Mouse (Mus musculus): ENCODE measurements around the gene Tdp2. TPM values are rescaled to one million over a fixed set of nuclear protein-coding genes. Genes with fewer than 3 reads are reported as not detected.

Tdp2 gene
- polyA plus RNA-seq, 1 experiment from 2014 or later = 75.0 TPM

GRCm38 (mm10) chr13:24862520-24862919, 31.0 kb downstream of the Tdp2 start:
- ATAC-seq (ENCODE audit: low FRiP score) = no peak
- 67% methylated on average over 7 of the region's 7 CpGs for WGBS
- Histone ChIP-seq H3K4me2 (no peak overlapping the region), H3K27ac (no peak overlapping the region), H3K4me3 (replicated peaks) (no peak overlapping the region), H3K36me3 (replicated peaks) (no peaks in the 10 kb centered on the region), H3K27me3 (no peaks in the 10 kb centered on the region), H3K9me3 (no peaks in the 10 kb centered on the region), H3K9ac (no peak overlapping the region), H3K4me1 (no peaks in the 10 kb centered on the region)

DNA sequence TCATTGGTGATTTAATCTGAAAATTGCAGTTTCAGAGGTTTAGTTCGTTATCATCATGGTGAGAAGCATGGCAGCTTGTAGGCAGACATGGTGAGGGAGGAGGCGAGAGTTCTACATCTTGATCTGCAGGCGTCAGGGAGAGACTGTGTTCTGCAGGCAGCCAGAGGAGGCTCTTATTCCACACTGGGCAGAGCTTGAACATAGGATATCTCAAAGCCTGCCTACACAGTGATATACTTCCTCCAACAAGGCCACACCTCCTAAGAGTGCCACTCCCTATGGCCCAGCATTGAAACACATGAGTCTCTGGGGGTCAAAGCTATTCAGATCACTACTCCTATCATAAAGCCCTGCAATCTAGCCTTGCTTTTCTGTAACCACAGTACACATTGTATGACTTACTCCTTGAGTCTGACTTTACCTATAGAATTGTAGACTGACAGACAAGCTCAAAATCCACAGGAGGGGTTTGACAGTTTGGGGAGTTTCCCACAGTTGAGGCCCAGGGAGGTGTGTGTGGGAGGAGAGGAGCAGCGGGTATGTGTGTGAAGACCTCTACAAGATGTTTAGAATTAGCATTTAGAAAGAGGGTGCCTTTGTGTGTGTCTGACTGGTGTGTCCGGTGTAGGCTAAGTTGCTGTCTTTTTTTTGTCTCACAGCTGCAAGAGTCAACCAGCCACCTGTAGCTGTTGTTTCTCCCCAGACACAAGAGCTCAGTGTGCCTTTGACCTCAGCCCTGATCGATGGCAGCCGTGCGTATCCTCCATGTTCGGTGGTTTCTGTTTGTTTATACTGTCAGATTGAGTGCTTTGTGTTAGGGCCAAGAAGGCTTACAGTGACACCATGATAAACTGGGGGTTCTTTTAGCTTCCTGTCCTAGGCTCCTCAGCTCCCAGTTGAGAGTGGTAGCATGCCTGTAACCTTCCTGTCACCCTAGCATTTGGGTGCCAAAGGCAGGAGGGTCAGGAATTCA, 35.2 kb downstream of the Tdp2 start:
- no peak overlapping the region for H3K9ac ChIP-seq
- no peak overlapping the region for H3K4me2 ChIP-seq
- H3K4me3 ChIP-seq (replicated peaks) = no peak overlapping the region
- no peaks in the 10 kb centered on the region for H3K36me3 ChIP-seq (replicated peaks)
- H3K9me3 ChIP-seq = no peaks in the 10 kb centered on the region
- no peak overlapping the region for H3K27ac ChIP-seq
- no peaks in the 10 kb centered on the region for H3K27me3 ChIP-seq
- no peak for ATAC-seq (ENCODE audit: low FRiP score)
- WGBS = 82% methylated on average over 9 of the region's 9 CpGs
- H3K4me1 ChIP-seq = no peaks in the 10 kb centered on the region

DNA sequence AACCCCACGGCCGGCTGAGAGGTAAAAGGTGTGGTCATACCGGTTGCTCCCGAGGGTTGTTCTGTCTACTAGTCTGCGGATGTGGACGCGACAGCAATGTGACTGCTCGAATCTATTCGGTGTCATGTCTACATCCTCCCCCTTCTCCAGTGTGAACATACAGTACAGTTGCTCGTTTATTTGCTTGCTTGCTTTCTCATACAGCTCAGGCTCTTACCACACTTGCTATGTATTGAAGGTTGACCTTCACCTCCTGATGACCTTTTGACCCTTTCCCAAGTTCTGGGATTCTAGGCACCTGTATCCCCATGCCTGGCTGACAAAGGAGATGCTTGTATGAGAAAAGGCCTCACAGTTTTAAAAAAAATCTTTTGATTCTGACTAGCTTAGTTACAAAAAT, 36.3 kb downstream of the Tdp2 start:
- Histone ChIP-seq H3K27ac (no peak overlapping the region), H3K9me3 (no peaks in the 10 kb centered on the region), H3K27me3 (no peaks in the 10 kb centered on the region), H3K4me2 (no peak overlapping the region), H3K36me3 (replicated peaks) (no peaks in the 10 kb centered on the region), H3K9ac (no peak overlapping the region), H3K4me3 (replicated peaks) (no peak overlapping the region), H3K4me1 (no peaks in the 10 kb centered on the region)
- 95% methylated on average over 10 of the region's 10 CpGs for WGBS
- ATAC-seq (ENCODE audit: low FRiP score) = no peak

GRCm38 (mm10) chr13:24868233-24868632, 36.8 kb downstream of the Tdp2 start:
- 88% methylated on average over 7 of the region's 7 CpGs for WGBS
- H3K4me3 ChIP-seq (replicated peaks) = no peak overlapping the region
- H3K9ac ChIP-seq = no peak overlapping the region
- no peak overlapping the region for H3K4me2 ChIP-seq
- no peaks in the 10 kb centered on the region for H3K9me3 ChIP-seq
- no peak overlapping the region for H3K27ac ChIP-seq
- no peaks in the 10 kb centered on the region for H3K4me1 ChIP-seq
- H3K27me3 ChIP-seq = no peaks in the 10 kb centered on the region
- H3K36me3 ChIP-seq (replicated peaks) = no peaks in the 10 kb centered on the region
- ATAC-seq (ENCODE audit: low FRiP score) = no peak

DNA sequence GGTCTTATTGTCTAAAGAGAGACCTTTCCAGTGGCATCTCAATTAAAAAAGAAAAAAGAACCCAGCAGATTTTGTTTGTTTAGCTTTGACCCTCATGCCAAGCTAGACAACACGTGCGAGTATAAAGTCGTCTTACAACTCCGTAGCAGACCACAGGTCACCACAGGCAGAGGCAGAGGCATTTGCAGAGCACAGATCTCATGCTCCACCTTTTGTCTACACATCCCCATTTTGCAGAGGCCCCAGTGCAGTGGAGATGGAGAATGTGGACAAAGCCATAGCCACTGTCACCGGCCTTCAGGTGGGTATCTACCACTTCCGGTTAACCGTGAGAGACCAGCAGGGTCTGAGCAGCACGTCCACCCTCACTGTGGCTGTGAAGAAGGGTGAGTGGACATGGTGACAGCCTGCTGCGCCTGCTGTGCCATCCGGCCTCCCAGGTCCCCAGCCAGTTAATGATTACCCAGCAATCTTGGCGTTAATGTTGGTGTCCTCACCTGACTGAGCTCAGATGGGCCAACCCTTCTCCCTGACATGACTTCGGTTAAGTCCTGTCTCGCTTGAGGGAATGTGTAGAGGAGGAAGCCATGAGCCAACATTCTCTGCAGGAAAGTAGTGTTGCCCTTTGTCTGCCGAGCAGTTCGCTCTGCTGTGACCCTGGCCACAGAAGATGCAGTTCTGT, 48.0 kb downstream of the Tdp2 start:
- Histone ChIP-seq H3K9ac (no peak overlapping the region), H3K4me3 (replicated peaks) (no peak overlapping the region), H3K27me3 (no peaks in the 10 kb centered on the region), H3K4me1 (no peaks in the 10 kb centered on the region), H3K4me2 (no peak overlapping the region), H3K27ac (no peak overlapping the region), H3K9me3 (no peaks in the 10 kb centered on the region), H3K36me3 (replicated peaks) (no peaks in the 10 kb centered on the region)
- WGBS = 92% methylated on average over 15 of the region's 15 CpGs
- ATAC-seq (ENCODE audit: low FRiP score) = no peak

DNA sequence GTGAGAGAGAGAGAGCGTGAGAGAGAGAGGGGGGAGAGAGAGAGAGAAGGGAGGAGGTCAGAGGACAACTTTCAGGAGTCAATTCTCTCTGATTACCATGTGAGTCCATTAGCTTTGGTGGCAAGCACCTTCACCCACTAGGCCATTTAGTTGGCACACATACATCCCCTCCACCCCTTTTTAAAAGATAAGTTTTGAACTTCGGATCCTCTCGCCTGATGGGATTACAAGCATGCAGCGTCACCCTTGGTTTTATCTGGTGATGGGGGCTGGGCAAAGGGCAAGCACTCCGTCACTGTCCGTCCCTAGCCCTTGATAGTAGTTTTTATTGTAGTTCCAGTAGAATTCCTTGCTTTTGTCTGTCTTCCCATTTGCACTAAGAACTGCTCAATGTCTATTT, 48.7 kb downstream of the Tdp2 start:
- no peak overlapping the region for H3K4me3 ChIP-seq (replicated peaks)
- ATAC-seq (ENCODE audit: low FRiP score) = no peak

DNA sequence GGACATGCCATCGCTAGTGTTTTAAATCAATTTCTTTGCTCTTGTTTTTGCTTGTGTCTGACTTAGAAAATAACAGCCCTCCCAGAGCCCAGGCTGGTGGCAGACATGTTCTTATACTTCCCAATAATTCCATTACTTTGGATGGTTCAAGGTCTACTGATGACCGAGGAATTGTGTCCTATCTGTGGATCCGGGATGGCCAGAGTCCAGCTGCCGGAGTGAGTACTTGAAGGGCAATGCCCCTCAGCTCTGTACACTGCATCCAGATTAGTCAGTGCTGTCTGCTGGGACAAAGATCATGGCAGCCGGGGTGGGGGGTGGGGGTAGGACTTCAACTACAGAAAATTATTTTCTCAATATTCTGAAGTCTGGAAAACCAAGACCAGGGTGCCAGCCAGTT, 49.2 kb downstream of the Tdp2 start:
- Histone ChIP-seq H3K4me2 (no peak overlapping the region), H3K9ac (no peak overlapping the region), H3K36me3 (replicated peaks) (no peaks in the 10 kb centered on the region), H3K4me3 (replicated peaks) (no peak overlapping the region), H3K4me1 (no peaks in the 10 kb centered on the region), H3K27ac (no peak overlapping the region), H3K27me3 (no peaks in the 10 kb centered on the region), H3K9me3 (no peaks in the 10 kb centered on the region)
- no peak for ATAC-seq (ENCODE audit: low FRiP score)
- 93% methylated on average over 5 of the region's 5 CpGs for WGBS

More for the DNA sequence above, 48.7 kb downstream of the Tdp2 start:
- Histone ChIP-seq H3K27ac (no peak overlapping the region), H3K27me3 (no peaks in the 10 kb centered on the region), H3K9me3 (no peaks in the 10 kb centered on the region), H3K9ac (no peak overlapping the region), H3K4me2 (no peak overlapping the region), H3K4me1 (no peaks in the 10 kb centered on the region), H3K36me3 (replicated peaks) (no peaks in the 10 kb centered on the region)
- WGBS = 86% methylated on average over 6 of the region's 6 CpGs

GRCm38 (mm10) chr13:24882411-24882810, 50.9 kb downstream of the Tdp2 start:
- H3K36me3 ChIP-seq (replicated peaks) = no peaks in the 10 kb centered on the region
- WGBS = 96% methylated on average over 6 of the region's 6 CpGs
- no peak overlapping the region for H3K4me2 ChIP-seq
- H3K27ac ChIP-seq = no peak overlapping the region
- no peaks in the 10 kb centered on the region for H3K4me1 ChIP-seq
- H3K4me3 ChIP-seq (replicated peaks) = no peak overlapping the region
- no peaks in the 10 kb centered on the region for H3K9me3 ChIP-seq
- no peaks in the 10 kb centered on the region for H3K27me3 ChIP-seq
- ATAC-seq (ENCODE audit: low FRiP score) = no peak
- H3K9ac ChIP-seq = no peak overlapping the region

DNA sequence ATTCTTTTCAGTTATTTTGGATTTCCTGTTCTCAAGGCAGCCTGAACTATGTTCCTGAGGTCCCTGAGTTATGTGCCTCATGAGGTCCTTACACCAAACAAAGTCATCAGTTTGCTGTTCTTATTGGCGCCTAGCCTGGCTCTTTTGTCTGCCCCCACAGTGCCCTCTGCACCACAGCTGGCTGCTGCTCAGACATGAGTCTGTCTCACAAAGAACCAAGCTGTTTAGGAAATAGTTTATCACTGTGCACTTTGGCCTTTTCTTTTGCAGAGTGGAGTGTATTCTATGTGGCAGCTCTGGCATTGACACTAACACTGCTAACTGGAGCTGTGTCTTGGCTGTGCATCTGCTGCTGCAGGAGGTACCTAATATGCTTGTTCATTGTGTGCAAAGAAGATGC, 58.1 kb downstream of the Tdp2 start:
- Histone ChIP-seq H3K4me1 (no peaks in the 10 kb centered on the region), H3K27ac (no peak overlapping the region), H3K4me2 (no peak overlapping the region), H3K9me3 (no peaks in the 10 kb centered on the region), H3K4me3 (replicated peaks) (no peak overlapping the region), H3K36me3 (replicated peaks) (no peaks in the 10 kb centered on the region), H3K27me3 (no peaks in the 10 kb centered on the region), H3K9ac (no peak overlapping the region)
- WGBS = 65% methylated on average over 1 of the region's 1 CpGs
- ATAC-seq (ENCODE audit: low FRiP score) = no peak

Other genes starting within 250 kb of the Tdp2 start
- gene Ripor2, start 249.5 kb upstream of the Tdp2 start, polyA plus RNA-seq (2016; fragmentation: Nextera tagmentation; extraction: Ambion mirVana) = 16.6 and 17.8 TPM in 2 replicates
- gene Armh2, start 90.4 kb upstream of the Tdp2 start, polyA plus RNA-seq (2016; fragmentation: Nextera tagmentation; extraction: Ambion mirVana) = not detected in 2 replicates
- 127 and 131 TPM in 2 replicates for gene Gmnn, start 69.8 kb upstream of the Tdp2 start, polyA plus RNA-seq (2016; fragmentation: Nextera tagmentation; extraction: Ambion mirVana)
- 20.9 and 22.3 TPM in 2 replicates for gene BC005537, start 30.0 kb upstream of the Tdp2 start, polyA plus RNA-seq (2016; fragmentation: Nextera tagmentation; extraction: Ambion mirVana)
- 57.4 and 57.8 TPM in 2 replicates for gene Acot13, start 139 bp upstream of the Tdp2 start, polyA plus RNA-seq (2016; fragmentation: Nextera tagmentation; extraction: Ambion mirVana)
- gene D130043K22Rik, start 13.5 kb downstream of the Tdp2 start, polyA plus RNA-seq (2016; fragmentation: Nextera tagmentation; extraction: Ambion mirVana) = 1.1 and 1.6 TPM in 2 replicates
- 10.6 and 10.9 TPM in 2 replicates for gene Aldh5a1, start 106.0 kb downstream of the Tdp2 start, polyA plus RNA-seq (2016; fragmentation: Nextera tagmentation; extraction: Ambion mirVana)
- 0.41 and 0.64 TPM in 2 replicates for gene Gpld1, start 111.5 kb downstream of the Tdp2 start, polyA plus RNA-seq (2016; fragmentation: Nextera tagmentation; extraction: Ambion mirVana)
- 23.8 and 31.4 TPM in 2 replicates for gene Mrs2, start 188.7 kb downstream of the Tdp2 start, polyA plus RNA-seq (2016; fragmentation: Nextera tagmentation; extraction: Ambion mirVana)
- gene Dcdc2a, start 224.3 kb downstream of the Tdp2 start, polyA plus RNA-seq (2016; fragmentation: Nextera tagmentation; extraction: Ambion mirVana) = 0.86 and 1.9 TPM in 2 replicates